Mouse (Mus musculus) heart, postnatal 0 days (tissue): Measurements from ENCODE around the gene Slc16a4. TPM values are rescaled to one million over a fixed set of nuclear protein-coding genes. Genes with fewer than 3 reads are reported as not detected.
A peak's percentile ranks its signal among the peaks of the same experiment; 100 is the strongest.

Experiments
- ATAC-seq: fragments of 200-750 bp; cut with Nextera tagmentation; 2 replicates; pipeline ENCODE4 v1.8.0; 2017; ENCODE audit warnings: low read depth, moderate number of reproducible peaks, moderate library complexity; ENCODE audit not compliant: insufficient read depth
- DNase-seq: peaks from one replicate; pipeline ENCODE4 v3.0.0-alpha.2; 2016; ENCODE audit warnings: low spot score
- H3K27ac ChIP-seq: fragments of 300-500 bp; sonication (generic); 2 replicates; pipeline ENCODE4 v1.5.1; 2014; ENCODE audit warnings: low read depth, mild to moderate bottlenecking
- H3K27me3 ChIP-seq: fragments of 300-500 bp; sonication (generic); 2 replicates; pipeline ENCODE4 v1.6.1; 2014; ENCODE audit warnings: low read length, mixed read lengths; ENCODE audit not compliant: control insufficient read depth, insufficient read depth
- H3K36me3 ChIP-seq: fragments of 300-500 bp; sonication (generic); replicated peaks from 2 replicates; pipeline ENCODE4 v1.6.1; 2014; ENCODE audit warnings: low read length, mixed read lengths; ENCODE audit not compliant: control insufficient read depth, insufficient read depth
- H3K4me1 ChIP-seq: fragments of 300-500 bp; sonication (generic); 2 replicates; pipeline ENCODE4 v1.6.1; 2014; ENCODE audit warnings: antibody characterized with exemption; ENCODE audit not compliant: control insufficient read depth, insufficient read depth
- H3K4me2 ChIP-seq: fragments of 300-500 bp; sonication (generic); 2 replicates; pipeline ENCODE4 v1.6.1; 2014; ENCODE audit warnings: low read depth, mild to moderate bottlenecking, low read length, moderate library complexity
- H3K4me3 ChIP-seq: fragments of 300-500 bp; sonication (generic); 2 replicates; pipeline ENCODE4 v1.5.1; 2014; ENCODE audit warnings: low read depth, low read length
- H3K9ac ChIP-seq: fragments of 300-500 bp; sonication (generic); replicated peaks from 2 replicates; pipeline ENCODE4 v1.6.1; 2014; ENCODE audit warnings: low read depth, low read length, mixed read lengths
- H3K9me3 ChIP-seq: fragments of 300-500 bp; sonication (generic); replicated peaks from 2 replicates; pipeline ENCODE4 v1.6.1; 2016; ENCODE audit warnings: low read length; ENCODE audit not compliant: control insufficient read depth
- CTCF ChIP-seq: IDR thresholded peaks from 2 replicates; pipeline ENCODE4 v1.5.1; 2016; ENCODE audit warnings: antibody characterized with exemption, control low read depth, low read depth
- EP300 ChIP-seq: IDR thresholded peaks from 2 replicates; pipeline ENCODE4 v1.6.1; 2016; ENCODE audit warnings: antibody characterized with exemption, low read depth
- WGBS: fragments of 180-500 bp; shearing (Covaris S2); extraction: QIAGEN DNeasy Blood & Tissue Kit; methylation state at CpG from one replicate; pipeline ENCODE4 v1.1.7; 2014; 5-methylcytosine and 5-hydroxymethylcytosine counted together
- polyA plus RNA-seq: library from polyadenylated mRNA; unstranded; fragments of >200 nt; fragmentation: Nextera tagmentation; extraction: Ambion mirVana; gene quantifications from 2 replicates; pipeline ENCODE4 v1.2.1, GENCODE M21; 2015
- total RNA-seq: library from RNA; depleted of rRNA; stranded (reverse); fragments of >200 nt; gene quantifications from 2 replicates; pipeline ENCODE4 v1.2.3, GENCODE M21; 2014; ENCODE audit warnings: low replicate concordance

Slc16a4 gene
- total and polyA plus RNA-seq, 2 experiments from 2014 or later: 0.90 to 2.1 TPM

- H3K4me3 ChIP-seq: peak within 1 kb of the TSS; percentile 100
- H3K27ac ChIP-seq: peak within 1 kb of the TSS; percentile 99
- H3K36me3 ChIP-seq: peaks cover 12% of the 10 kb centered on the region
- H3K9ac ChIP-seq: peak within 1 kb of the TSS; percentile 99
- peak; percentile 88 for ATAC-seq
- peak; percentile 99 for DNase-seq
- no peaks in the 10 kb centered on the region for H3K9me3 ChIP-seq
- TF ChIP-seq CTCF (peak; percentile 16; the same call in 1 of the 2 replicates), EP300 (peak; percentile 58; the same call in 1 of the 2 replicates)
- peak within 1 kb of the TSS; percentile 91 for H3K4me2 ChIP-seq
- no peaks in the 10 kb centered on the region for H3K27me3 ChIP-seq
- peaks cover 23% of the 10 kb centered on the region for H3K4me1 ChIP-seq
- under 1% methylated on average over 62 of the region's 62 CpGs for WGBS
Observed at GRCm38 (mm10) chr3:107333381-107334201, 42.6 kb downstream of the Slc16a4 start, which contains the start of gene Rbm15. Gene Rbm15, minus strand, starts transcription at chr3:107333673.

GRCm38 (mm10) chr3:107334202-107334934, 43.3 kb downstream of the Slc16a4 start:
- Histone ChIP-seq H3K36me3 (peaks cover 12% of the 10 kb centered on the region), H3K4me2 (peak overlapping the region; percentile 65), H3K27me3 (no peaks in the 10 kb centered on the region), H3K4me1 (peaks cover 21% of the 10 kb centered on the region), H3K4me3 (peak overlapping the region; percentile 100), H3K9me3 (no peaks in the 10 kb centered on the region), H3K27ac (peak overlapping the region; percentile 96), H3K9ac (peak overlapping the region; percentile 99)
- WGBS: 9% methylated on average over 12 of the region's 12 CpGs
- TF ChIP-seq CTCF (no peak), EP300 (no peak; the same call in 1 of the 2 replicates)
- no peak for ATAC-seq
- peak; percentile 22 for DNase-seq

- Histone ChIP-seq H3K9me3 (no peaks in the 10 kb centered on the region), H3K9ac (no peak overlapping the region), H3K4me3 (no peak overlapping the region), H3K27ac (no peak overlapping the region), H3K4me2 (no peak overlapping the region), H3K27me3 (no peaks in the 10 kb centered on the region), H3K36me3 (no peaks in the 10 kb centered on the region), H3K4me1 (no peaks in the 10 kb centered on the region)
- ATAC-seq: no peak
- no peak for TF ChIP-seq EP300
- TF ChIP-seq CTCF: no peak
- 43% methylated on average over 3 of the region's 3 CpGs for WGBS
- no peak for DNase-seq
Observed at GRCm38 (mm10) chr3:107343971-107344370, 52.9 kb downstream of the Slc16a4 start.

- Histone ChIP-seq H3K9ac (no peak overlapping the region), H3K27ac (no peak overlapping the region)
- 45% methylated on average over 3 of the region's 3 CpGs for WGBS
Observed at GRCm38 (mm10) chr3:107345033-107345725, 54.1 kb downstream of the Slc16a4 start.

DNA sequence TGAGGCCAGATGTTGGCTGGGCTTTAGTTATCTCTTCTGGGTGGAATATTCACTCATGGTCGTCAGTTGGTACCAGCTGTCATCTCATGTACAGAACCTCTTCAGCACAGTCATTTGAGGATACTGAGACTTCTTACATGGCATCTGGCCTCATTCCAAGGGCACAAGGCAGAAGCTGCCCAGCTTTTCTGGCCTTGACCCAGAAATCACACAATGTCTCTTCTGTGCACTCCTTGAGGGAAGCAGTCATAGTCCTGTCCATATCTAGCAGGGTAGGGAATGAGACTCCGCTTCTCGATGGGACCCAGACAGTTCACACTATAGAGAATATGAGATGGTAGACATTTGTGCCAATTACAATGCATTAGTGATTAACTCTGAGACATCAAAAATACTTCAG, 58.0 kb downstream of the Slc16a4 start:
- DNase-seq: no peak
- Histone ChIP-seq H3K4me2 (no peak overlapping the region), H3K9ac (no peak overlapping the region), H3K27ac (no peak overlapping the region), H3K9me3 (no peaks in the 10 kb centered on the region), H3K36me3 (no peaks in the 10 kb centered on the region), H3K4me3 (no peak overlapping the region), H3K4me1 (0 out of 2 replicates have a peak, but pooled peaks cover 5% of the 10 kb centered on the region), H3K27me3 (no peaks in the 10 kb centered on the region)
- no peak for TF ChIP-seq CTCF
- 52% methylated on average over 3 of the region's 3 CpGs for WGBS
- no peak for ATAC-seq

More at GRCm38 (mm10) chr3:107345033-107345725, 54.1 kb downstream of the Slc16a4 start:
- H3K4me1 ChIP-seq: no peaks in the 10 kb centered on the region
- no peaks in the 10 kb centered on the region for H3K36me3 ChIP-seq
- ATAC-seq (no peak), DNase-seq (no peak)
- H3K4me3 ChIP-seq: no peak overlapping the region
- no peak for TF ChIP-seq EP300
- no peaks in the 10 kb centered on the region for H3K27me3 ChIP-seq
- no peak overlapping the region for H3K4me2 ChIP-seq
- H3K9me3 ChIP-seq: no peaks in the 10 kb centered on the region
